Mouse (Mus musculus): Measurements from ENCODE around the gene Wnt3. TPM values are rescaled to one million over a fixed set of nuclear protein-coding genes. Genes with fewer than 3 reads are reported as not detected.

Gene Wnt3
- polyA plus RNA-seq, 1 experiment from 2014 or later, result 7.8 TPM

GRCm38 (mm10) chr11:103858760-103859159, 84.8 kb downstream of the Wnt3 start:
- H3K9ac ChIP-seq, result no peak overlapping the region
- H3K4me2 ChIP-seq (replicated peaks), result no peak overlapping the region
- ATAC-seq (ENCODE audit: low FRiP score, low read depth), result no peak
- H3K27me3 ChIP-seq (replicated peaks), result no peaks in the 10 kb centered on the region
- peaks cover 7% of the 10 kb centered on the region for H3K4me1 ChIP-seq
- 76% methylated on average over 5 of the region's 5 CpGs for WGBS
- no peak overlapping the region for H3K4me3 ChIP-seq
- no peak overlapping the region for H3K27ac ChIP-seq
- H3K36me3 ChIP-seq, result peaks cover 44% of the 10 kb centered on the region
- H3K9me3 ChIP-seq, result no peaks in the 10 kb centered on the region

DNA sequence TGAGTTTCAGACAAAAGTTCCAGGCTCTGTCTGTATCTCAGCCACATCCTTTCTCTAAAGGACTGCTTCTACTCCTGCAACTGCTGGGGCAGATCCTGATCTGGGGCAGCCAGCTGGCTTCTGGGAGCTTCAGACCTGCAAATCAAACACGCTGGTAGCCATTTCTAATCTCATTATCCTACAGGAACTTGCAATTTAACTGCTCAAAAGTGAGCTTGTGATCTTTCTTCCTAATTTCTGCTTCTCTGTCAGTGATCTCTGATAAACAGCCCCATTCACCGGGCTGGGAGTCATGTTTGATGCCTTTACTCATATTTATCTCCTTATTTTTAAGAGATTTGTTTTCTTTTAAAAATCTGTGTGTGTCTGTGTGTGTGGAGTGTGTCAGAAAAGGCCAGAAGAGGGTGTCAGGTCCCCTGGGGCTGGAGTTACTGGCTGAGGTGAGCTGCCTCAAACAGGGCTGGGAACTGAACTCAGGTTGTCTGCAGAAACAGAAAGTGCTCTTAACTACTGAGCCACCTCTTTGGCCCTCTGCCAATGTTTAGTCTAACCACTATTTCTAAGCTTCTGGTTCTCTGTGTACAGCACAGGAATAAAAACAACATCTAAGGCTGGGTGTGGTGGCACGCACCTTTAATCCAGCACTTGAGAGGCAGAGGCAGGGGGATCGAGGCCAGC, 86.1 kb downstream of the Wnt3 start:
- 83% methylated on average over 4 of the region's 4 CpGs for WGBS
- H3K4me3 ChIP-seq, result no peak overlapping the region

GRCm38 (mm10) chr11:103862951-103863350, 89.0 kb downstream of the Wnt3 start:
- Histone ChIP-seq H3K27ac (no peak overlapping the region), H3K27me3 (replicated peaks) (no peaks in the 10 kb centered on the region), H3K36me3 (peaks cover 42% of the 10 kb centered on the region), H3K4me3 (no peak overlapping the region), H3K9me3 (no peaks in the 10 kb centered on the region), H3K4me2 (replicated peaks) (no peak overlapping the region), H3K4me1 (no peaks in the 10 kb centered on the region), H3K9ac (no peak overlapping the region)
- 94% methylated on average over 8 of the region's 8 CpGs for WGBS
- ATAC-seq (ENCODE audit: low FRiP score, low read depth), result no peak

More for the DNA sequence above, 86.1 kb downstream of the Wnt3 start:
- no peaks in the 10 kb centered on the region for H3K27me3 ChIP-seq (replicated peaks)
- no peaks in the 10 kb centered on the region for H3K9me3 ChIP-seq
- H3K4me2 ChIP-seq (replicated peaks), result no peak overlapping the region
- peaks cover 44% of the 10 kb centered on the region for H3K36me3 ChIP-seq
- no peak overlapping the region for H3K27ac ChIP-seq
- no peak for ATAC-seq (ENCODE audit: low FRiP score, low read depth)
- H3K4me1 ChIP-seq, result no peaks in the 10 kb centered on the region
- H3K9ac ChIP-seq, result no peak overlapping the region

GRCm38 (mm10) chr11:103864486-103864885, 90.5 kb downstream of the Wnt3 start:
- 83% methylated on average over 4 of the region's 4 CpGs for WGBS
- H3K36me3 ChIP-seq, result peaks cover 33% of the 10 kb centered on the region

DNA sequence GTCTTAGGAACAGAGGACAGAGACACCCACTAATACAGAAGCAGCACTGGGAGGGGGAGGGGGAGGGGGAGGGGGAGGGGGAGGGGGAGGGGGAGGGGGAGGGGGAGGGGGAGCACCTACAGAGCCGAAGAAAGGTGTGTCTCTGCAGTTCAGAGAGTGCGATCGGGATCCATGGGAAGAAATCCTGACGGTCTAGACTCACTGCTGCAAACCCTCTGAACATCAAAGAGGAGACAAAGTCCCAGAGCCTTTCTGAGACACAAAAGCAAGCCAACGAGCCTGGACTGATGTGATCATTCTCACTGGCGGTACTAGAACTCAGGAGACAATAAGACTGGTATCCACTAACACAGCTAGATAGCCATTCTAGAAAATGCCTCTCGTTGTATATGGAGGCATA, 91.4 kb downstream of the Wnt3 start:
- no peak for ATAC-seq (ENCODE audit: low FRiP score, low read depth)
- no peak overlapping the region for H3K4me2 ChIP-seq (replicated peaks)

More at GRCm38 (mm10) chr11:103864486-103864885, 90.5 kb downstream of the Wnt3 start:
- H3K9ac ChIP-seq, result no peak overlapping the region
- H3K4me1 ChIP-seq, result no peaks in the 10 kb centered on the region
- H3K9me3 ChIP-seq, result no peaks in the 10 kb centered on the region
- no peak overlapping the region for H3K27ac ChIP-seq
- H3K4me3 ChIP-seq, result no peak overlapping the region
- H3K27me3 ChIP-seq (replicated peaks), result no peaks in the 10 kb centered on the region
- ATAC-seq (ENCODE audit: low FRiP score, low read depth), result no peak
- H3K4me2 ChIP-seq (replicated peaks), result no peak overlapping the region

More for the DNA sequence above, 91.4 kb downstream of the Wnt3 start:
- Histone ChIP-seq H3K27me3 (replicated peaks) (no peaks in the 10 kb centered on the region), H3K27ac (no peak overlapping the region), H3K4me3 (no peak overlapping the region), H3K4me1 (no peaks in the 10 kb centered on the region), H3K36me3 (peaks cover 30% of the 10 kb centered on the region), H3K9me3 (no peaks in the 10 kb centered on the region), H3K9ac (no peak overlapping the region)
- WGBS, result 68% methylated on average over 7 of the region's 7 CpGs

Other genes starting within 250 kb of the Wnt3 start
- gene Gm884, start 153.0 kb upstream of the Wnt3 start, polyA plus RNA-seq (2016; fragmentation: Nextera tagmentation; extraction: Ambion mirVana), result not detected in 2 replicates
- not detected in 2 replicates for gene Lyzl6, start 135.3 kb upstream of the Wnt3 start, polyA plus RNA-seq (2016; fragmentation: Nextera tagmentation; extraction: Ambion mirVana)
- gene Rprml, start 124.6 kb upstream of the Wnt3 start, polyA plus RNA-seq (2016; fragmentation: Nextera tagmentation; extraction: Ambion mirVana), result not detected in 2 replicates
- gene Gosr2, start 76.3 kb upstream of the Wnt3 start, polyA plus RNA-seq (2016; fragmentation: Nextera tagmentation; extraction: Ambion mirVana), result 85.8 and 89.2 TPM in 2 replicates
- gene Wnt9b, start 24.3 kb upstream of the Wnt3 start, polyA plus RNA-seq (2016; fragmentation: Nextera tagmentation; extraction: Ambion mirVana), result 0.32 and 0.37 TPM in 2 replicates
- gene Nsf, start 179.9 kb downstream of the Wnt3 start, polyA plus RNA-seq (2016; fragmentation: Nextera tagmentation; extraction: Ambion mirVana), result 85.3 and 89.7 TPM in 2 replicates
- 138 TPM in 2 replicates for gene Arf2, start 192.6 kb downstream of the Wnt3 start, polyA plus RNA-seq (2016; fragmentation: Nextera tagmentation; extraction: Ambion mirVana)

All from neural tube, embryonic 12.5 days (tissue).